Mouse (Mus musculus) lung, adult 2 months (tissue): ENCODE measurements at regions not wholly inside any gene's neighbourhood (a gene's known extent, or its start where the extent isn't known, plus 50 kb on each side); places are given as distances from the start of the nearest gene placed in this dataset.

Experiments used
- DNase-seq: peaks from one replicate; pipeline ENCODE4 v3.0.0; 2022
- H3K4me1 ChIP-seq: fragments of 200-500 bp; 2 replicates; pipeline ENCODE4 v1.6.1; 2011; ENCODE audit warnings: low read length; ENCODE audit not compliant: control insufficient read depth, insufficient read depth
- H3K4me3 ChIP-seq: fragments of 200-500 bp; replicated peaks from 2 replicates; pipeline ENCODE3; 2011; ENCODE audit warnings: low read depth, mild to moderate bottlenecking, control low read depth, low read length; ENCODE audit errors: extremely low read depth
- CTCF ChIP-seq: fragments of 200-500 bp; IDR thresholded peaks from 2 replicates; pipeline ENCODE4 v1.5.1; 2011; ENCODE audit warnings: mild to moderate bottlenecking, low read length, control low read depth; ENCODE audit not compliant: insufficient read depth
- POLR2A ChIP-seq: fragments of 200-500 bp; IDR thresholded peaks from 2 replicates; pipeline ENCODE4 v1.6.1; 2011; ENCODE audit warnings: low read depth, mild to moderate bottlenecking, control low read depth, low read length, borderline replicate concordance; ENCODE audit errors: extremely low read depth
- WGBS: fragments of 180-500 bp; shearing (Covaris S2); methylation state at CpG from one replicate; pipeline ENCODE4 v1.1.7; 2018; 5-methylcytosine and 5-hydroxymethylcytosine counted together

DNA sequence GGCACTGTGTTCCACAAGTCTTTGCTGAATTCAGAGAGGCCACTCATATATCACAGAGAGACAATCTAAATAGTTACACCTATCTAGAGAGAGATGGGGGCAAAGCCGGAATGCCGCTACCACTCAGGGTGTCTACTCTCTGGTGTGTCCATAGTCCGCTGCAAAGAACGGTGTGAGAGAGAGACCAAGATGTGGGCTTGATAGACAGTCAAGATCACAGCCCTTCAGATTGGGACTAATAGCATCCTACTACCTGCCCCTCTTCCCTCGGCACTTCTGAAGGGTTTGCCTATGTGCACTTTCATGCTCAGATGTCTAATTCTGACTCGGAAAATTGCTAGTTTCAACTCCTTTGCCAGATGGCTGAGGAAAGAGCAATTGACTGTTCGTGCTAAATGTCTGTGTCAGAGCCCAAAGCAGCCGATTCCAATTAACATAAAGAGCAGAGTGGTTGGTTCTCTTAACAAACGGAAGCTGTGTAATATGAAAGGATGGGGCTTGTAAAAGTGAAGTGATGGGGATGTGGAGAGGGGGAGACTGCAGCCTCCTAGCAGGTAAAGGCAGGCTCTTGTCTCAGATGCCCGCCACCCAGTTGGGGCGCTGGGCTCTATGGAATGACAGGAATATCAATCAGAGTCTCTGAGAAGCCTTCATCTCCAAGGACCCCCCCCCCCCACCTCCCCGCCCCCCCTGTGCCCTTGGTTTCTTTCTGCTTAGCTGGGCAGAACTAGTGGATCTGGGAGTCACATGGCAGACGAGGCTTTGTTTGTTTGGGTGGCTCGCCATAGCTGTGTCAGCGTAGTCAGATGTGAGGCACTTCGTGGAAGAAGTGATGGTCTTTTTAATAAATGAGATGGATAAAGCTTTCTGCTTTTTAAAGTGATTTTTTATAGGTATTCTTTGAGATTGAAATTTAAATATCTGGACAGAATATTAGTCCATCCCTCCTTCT, 193.7 kb downstream of the Phlda1 start:
- no peak for DNase-seq

DNA sequence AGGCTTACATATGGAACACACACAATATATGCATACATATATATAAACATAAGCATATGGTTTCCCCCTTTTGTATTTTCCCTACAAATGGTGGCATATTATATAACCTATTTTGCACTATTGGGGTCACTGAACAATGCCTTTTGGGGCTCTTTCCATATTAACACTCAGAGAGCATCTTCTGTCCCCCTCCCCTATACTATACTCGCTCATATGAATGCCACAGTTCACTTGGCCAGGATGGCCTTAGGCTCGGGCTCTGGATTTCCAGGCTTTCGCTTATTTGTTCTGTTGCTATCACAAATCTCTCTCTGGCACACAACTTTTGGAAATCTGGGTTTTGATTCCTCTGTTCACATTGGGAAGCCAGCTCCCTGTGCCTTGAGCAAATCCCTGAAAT, 194.5 kb downstream of the Phlda1 start:
- no peaks in the 10 kb centered on the region; the same call in 1 of the 2 replicates for H3K4me1 ChIP-seq
- WGBS, result 86% methylated on average over 3 of the region's 3 CpGs

More for the DNA sequence above, 193.7 kb downstream of the Phlda1 start:
- TF ChIP-seq CTCF (no peak), POLR2A (no peak)
- WGBS, result 81% methylated on average over 16 of the region's 16 CpGs
- no peak overlapping the region for H3K4me3 ChIP-seq
- no peaks in the 10 kb centered on the region; the same call in 1 of the 2 replicates for H3K4me1 ChIP-seq

DNA sequence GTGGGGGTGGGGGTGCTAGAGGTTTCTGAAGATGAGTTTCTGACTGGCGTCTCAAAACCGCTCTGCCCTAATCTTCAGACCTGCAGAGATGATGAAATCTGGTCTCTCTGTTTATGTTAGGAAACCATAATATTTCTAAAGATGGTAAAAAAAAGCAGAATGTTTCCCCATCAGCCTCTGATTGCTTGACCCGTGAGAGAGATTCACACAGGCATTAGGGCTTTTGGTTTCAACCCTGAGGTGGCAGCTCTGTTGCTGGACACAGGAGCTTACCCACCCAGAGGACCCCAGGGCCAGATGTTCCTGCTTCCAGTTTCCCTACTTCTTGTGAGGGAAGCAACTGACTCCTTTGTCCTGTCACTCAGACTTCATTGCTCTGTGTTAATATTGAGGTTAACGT, 195.1 kb downstream of the Phlda1 start:
- no peaks in the 10 kb centered on the region; the same call in 1 of the 2 replicates for H3K4me1 ChIP-seq
- WGBS, result 61% methylated on average over 4 of the region's 4 CpGs
- TF ChIP-seq POLR2A, result no peak
- TF ChIP-seq CTCF, result no peak
- no peak overlapping the region for H3K4me3 ChIP-seq
- DNase-seq, result no peak

More for the DNA sequence above, 194.5 kb downstream of the Phlda1 start:
- no peak for DNase-seq
- TF ChIP-seq CTCF, result no peak
- no peak for TF ChIP-seq POLR2A
- H3K4me3 ChIP-seq, result no peak overlapping the region

DNA sequence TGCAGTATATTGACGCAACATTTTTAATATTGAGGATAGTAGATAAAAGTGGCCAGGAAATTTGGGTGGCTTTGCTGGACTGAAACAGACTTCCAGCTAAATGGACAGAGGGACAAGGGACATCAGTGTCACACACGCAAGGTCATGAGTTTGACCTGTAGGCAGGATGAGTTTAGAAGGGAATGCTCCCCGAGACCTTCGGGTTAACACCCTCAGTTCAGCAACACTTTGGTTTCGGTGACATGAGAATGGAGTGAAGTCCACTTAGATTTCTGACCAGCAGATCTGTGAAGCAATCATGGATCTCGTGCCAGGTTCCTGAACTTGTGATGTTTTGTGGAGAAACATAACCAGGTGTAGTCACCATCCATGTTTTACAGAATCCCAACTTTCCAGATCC, 196.3 kb downstream of the Phlda1 start:
- H3K4me1 ChIP-seq, result no peaks in the 10 kb centered on the region
- no peak overlapping the region for H3K4me3 ChIP-seq
- TF ChIP-seq POLR2A, result no peak
- no peak for TF ChIP-seq CTCF
- DNase-seq, result no peak
- 86% methylated on average over 6 of the region's 6 CpGs for WGBS

DNA sequence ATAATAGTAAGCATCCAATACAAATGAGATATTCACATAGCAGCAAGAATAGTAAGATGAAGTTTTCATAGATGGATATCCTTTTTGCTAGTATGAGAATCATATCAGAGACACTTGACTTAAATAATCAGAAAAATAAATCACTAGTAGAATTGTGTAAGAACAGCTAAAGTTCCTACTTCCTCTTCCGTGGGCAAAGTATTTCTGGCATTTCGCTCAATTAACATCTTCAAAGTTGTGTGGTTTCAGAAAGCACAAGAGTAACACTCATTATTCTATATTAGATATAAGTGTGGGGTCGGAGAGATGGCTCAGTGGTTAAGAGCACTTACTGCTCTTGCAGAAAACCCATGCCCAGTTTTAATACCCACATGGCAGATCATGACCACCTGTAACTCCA, 197.4 kb downstream of the Phlda1 start:
- no peak for DNase-seq
- no peak for TF ChIP-seq POLR2A
- no peak for TF ChIP-seq CTCF
- Histone ChIP-seq H3K4me3 (no peak overlapping the region), H3K4me1 (no peaks in the 10 kb centered on the region)
- WGBS, result 71% methylated on average over 3 of the region's 3 CpGs

DNA sequence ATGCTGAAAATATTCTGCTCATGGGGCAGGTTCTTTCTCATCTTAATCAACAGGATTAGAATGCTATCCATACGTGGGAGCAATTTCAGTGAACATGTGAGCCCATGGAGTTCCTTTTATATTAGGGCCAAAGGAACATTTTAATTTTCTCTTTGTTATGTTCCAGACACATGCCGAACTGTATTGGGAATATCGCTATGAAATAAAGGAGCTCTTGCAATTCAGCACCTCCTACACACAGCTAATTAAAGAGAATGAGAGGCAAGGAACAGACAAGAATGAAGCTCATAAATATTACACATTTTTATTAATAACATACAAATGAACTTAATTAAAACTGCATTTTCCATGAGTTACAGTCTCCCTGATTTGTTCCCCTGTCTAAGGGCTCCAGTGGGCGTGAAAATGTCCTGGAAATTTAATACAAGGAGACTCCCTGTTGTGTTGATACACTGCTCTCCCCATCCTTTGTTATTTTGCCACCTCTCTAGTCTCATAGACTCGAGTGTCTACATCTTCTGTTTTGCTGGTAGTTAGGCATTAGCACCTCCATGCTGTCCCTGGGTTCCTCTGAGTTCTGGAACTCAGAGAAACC, 205.5 kb downstream of the Phlda1 start:
- WGBS, result 82% methylated on average over 5 of the region's 5 CpGs
- no peak overlapping the region for H3K4me3 ChIP-seq
- no peaks in the 10 kb centered on the region; the same call in 1 of the 2 replicates for H3K4me1 ChIP-seq
- no peak for DNase-seq
- no peak for TF ChIP-seq CTCF
- TF ChIP-seq POLR2A, result no peak

DNA sequence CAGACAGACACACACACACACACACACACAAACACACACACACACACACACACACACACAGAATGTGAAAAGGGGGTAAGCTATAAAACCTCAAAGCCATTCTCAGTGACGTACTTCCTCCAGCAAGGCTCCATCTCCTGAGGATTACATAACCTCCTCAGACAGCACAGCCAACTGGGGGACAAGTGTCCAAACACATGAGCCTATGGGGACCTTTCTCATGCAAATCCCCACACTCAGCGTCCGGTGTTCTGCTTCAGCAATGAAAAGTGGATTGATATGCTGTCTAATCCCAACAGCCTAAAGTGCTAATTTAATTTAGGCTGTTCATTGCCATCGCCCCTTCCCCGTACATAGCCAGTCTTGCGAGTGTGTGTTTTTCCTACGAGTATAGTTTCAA, 206.9 kb downstream of the Phlda1 start:
- WGBS, result 90% methylated on average over 7 of the region's 7 CpGs
- TF ChIP-seq POLR2A (no peak), CTCF (no peak)
- Histone ChIP-seq H3K4me3 (no peak overlapping the region), H3K4me1 (no peaks in the 10 kb centered on the region; the same call in 1 of the 2 replicates)
- no peak for DNase-seq

DNA sequence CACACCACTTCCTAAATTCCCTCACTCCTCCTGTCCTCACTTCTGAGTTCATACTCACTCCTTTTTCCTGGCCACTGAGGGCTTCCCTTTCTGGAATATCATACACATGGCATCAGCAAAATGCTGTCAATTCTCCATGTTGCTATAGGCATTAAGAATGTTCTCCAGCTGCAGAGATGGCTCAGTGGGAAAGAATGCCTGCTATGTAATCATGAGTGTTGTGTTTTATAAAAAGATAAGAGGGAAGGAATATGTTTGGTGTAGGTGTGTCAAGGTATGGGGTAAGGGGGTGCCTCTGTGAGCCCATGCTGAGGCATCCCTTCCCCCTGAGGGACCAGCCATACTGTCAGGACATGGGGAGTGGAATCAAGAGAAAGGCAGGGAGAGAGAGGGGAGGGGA, 207.6 kb downstream of the Phlda1 start:
- TF ChIP-seq CTCF, result no peak
- DNase-seq, result no peak
- no peak overlapping the region for H3K4me3 ChIP-seq
- H3K4me1 ChIP-seq, result no peaks in the 10 kb centered on the region; the same call in 1 of the 2 replicates

DNA sequence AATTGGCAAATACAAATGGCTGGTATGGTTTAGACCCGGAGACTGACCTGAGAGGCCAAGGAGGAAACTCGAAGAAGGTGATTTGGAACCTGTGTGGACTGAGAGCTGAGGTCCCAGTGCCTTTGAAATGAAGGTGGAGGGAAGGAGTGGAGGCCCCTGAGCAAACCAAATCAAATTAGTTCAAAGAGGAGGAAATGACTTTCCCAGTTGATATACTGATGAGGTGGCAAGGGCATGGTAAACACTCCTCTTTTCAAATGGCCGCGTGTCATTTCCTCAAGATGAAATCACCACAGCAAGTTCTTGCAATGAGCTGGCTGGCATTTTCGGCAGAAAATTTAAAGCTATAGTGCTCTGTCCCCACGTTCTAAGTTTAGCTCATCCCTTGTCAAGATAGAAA, 209.1 kb downstream of the Phlda1 start:
- no peak for DNase-seq
- TF ChIP-seq CTCF, result no peak
- TF ChIP-seq POLR2A, result no peak
- Histone ChIP-seq H3K4me1 (no peaks in the 10 kb centered on the region; the same call in 1 of the 2 replicates), H3K4me3 (no peak overlapping the region)
- WGBS, result 26% methylated on average over 6 of the region's 6 CpGs
